Mouse (Mus musculus) cerebellum, adult 2 months (tissue): Measurements from ENCODE around the gene Zic2.

Experiments
- CTCF ChIP-seq: fragments of 200-500 bp; IDR thresholded peaks from 2 replicates; pipeline ENCODE4 v1.5.1; 2011; ENCODE audit warnings: low read depth, mild to moderate bottlenecking, control low read depth, low read length, moderate library complexity, borderline replicate concordance; ENCODE audit not compliant: insufficient read depth
- POLR2A ChIP-seq: fragments of 200-500 bp; IDR thresholded peaks from 2 replicates; pipeline ENCODE4 v1.6.1; 2011; ENCODE audit warnings: low read length, control low read depth, borderline replicate concordance; ENCODE audit not compliant: insufficient read depth

DNA sequence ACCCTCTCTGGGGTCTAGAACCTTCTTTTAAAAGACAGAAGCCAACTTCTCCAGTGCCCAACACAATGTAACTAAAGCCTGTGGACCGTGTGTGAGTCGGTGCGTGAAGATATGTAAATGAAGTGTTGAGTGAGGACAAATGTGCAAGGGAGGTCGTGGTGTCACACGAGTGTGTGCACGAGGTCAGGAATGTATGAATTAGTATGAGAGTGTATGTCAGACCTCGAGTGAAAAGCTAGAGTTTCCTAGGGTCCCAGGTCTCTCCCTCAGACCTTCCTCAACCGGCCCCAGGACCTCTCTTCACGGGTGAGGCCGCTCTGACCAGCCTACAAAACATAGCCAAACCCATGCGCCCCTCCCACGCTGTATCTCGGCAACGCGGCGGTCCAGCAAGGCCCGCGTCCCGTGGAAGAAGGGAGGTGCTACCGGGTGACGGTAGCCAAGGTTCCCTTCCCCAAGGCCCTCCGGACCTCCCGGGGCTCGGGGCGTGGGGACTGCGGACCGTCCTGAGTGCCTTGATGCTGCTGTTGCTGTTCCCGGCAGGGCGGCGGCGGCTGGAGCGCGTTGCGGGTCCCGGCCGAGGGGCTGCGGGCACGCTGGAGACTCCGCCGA lies 12.0 kb upstream of the Zic2 start:
- TF ChIP-seq CTCF (no peak), POLR2A (no peak)
